Mouse (Mus musculus) Patski (cell line): ENCODE results near the gene Zfp978. TPM values are rescaled to one million over a fixed set of nuclear protein-coding genes. Genes with fewer than 3 reads are reported as not detected.
"Not testable (repeated sequence)": the region's sequence is repeated elsewhere in the genome, so short reads cannot be mapped to it uniquely, and the experiment has no call there.

Experiments used
- ATAC-seq: fragments of 100-300 bp; one replicate; pipeline ENCODE4 v1.8.0; 2021
- CTCF ChIA-PET: fragments of 350-600 bp; sonication (Branson Sonifier 250); formaldehyde crosslinking; loops from one replicate; lab custom pipeline; 2022; ENCODE audit warnings: inconsistent platforms; lab: Charles Lee
- POLR2A ChIA-PET: fragments of 350-600 bp; sonication (Branson Sonifier 250); formaldehyde crosslinking; loops from one replicate; lab custom pipeline; 2022; ENCODE audit warnings: antibody characterized with exemption, inconsistent platforms; lab: Charles Lee
- DNase-seq: peaks from one replicate; pipeline ENCODE4 v3.0.0-alpha.2; 2011; ENCODE audit warnings: low read depth, low spot score
- H3K27me3 ChIP-seq: fragments of 371-371 bp; one replicate; pipeline ENCODE4 v1.5.1; 2021
- in situ Hi-C: fragments of 300-500 bp; cut with MboI; formaldehyde crosslinking; loops from 3 replicates; pipeline ENCODE4 v1.11.1; 2018; ENCODE audit warnings: low pct_unique_long_range_greater_than_20kb, mixed read lengths
- polyA plus RNA-seq: library from polyadenylated mRNA; unstranded; gene quantifications from one replicate; pipeline ENCODE4 v1.2.3, GENCODE M21; 2021

Zfp978 gene
- polyA plus RNA-seq, 1 experiment from 2014 or later = 0.17 TPM

GRCm38 (mm10) chr4:147346361-147347035 is 14.6 kb upstream of the Zfp978 start:
- ATAC-seq, DNase-seq, H3K27me3 ChIP-seq, CTCF ChIA-PET, POLR2A ChIA-PET: not testable (repeated sequence)
- in situ Hi-C loops = loop anchor here (25.0 kb wide), 2 partner anchors 166 to 1809 kb away; no protein-coding TSS in a partner anchor

- DNase-seq, ATAC-seq, CTCF ChIA-PET, POLR2A ChIA-PET, H3K27me3 ChIP-seq: not testable (repeated sequence)
- in situ Hi-C loops = loop anchor here (25.0 kb wide), 2 partner anchors 165 to 1810 kb away; no protein-coding TSS in a partner anchor
Measured at GRCm38 (mm10) chr4:147347300-147347699, 13.8 kb upstream of the Zfp978 start.

- in situ Hi-C loops = loop anchor here (25.0 kb wide), 2 partner anchors 164 to 1811 kb away; no protein-coding TSS in a partner anchor
- DNase-seq, CTCF ChIA-PET, POLR2A ChIA-PET, ATAC-seq, H3K27me3 ChIP-seq: not testable (repeated sequence)
Measured at GRCm38 (mm10) chr4:147347880-147348279, 13.2 kb upstream of the Zfp978 start.

- in situ Hi-C loops = loop anchor here (25.0 kb wide), 2 partner anchors 164 to 1811 kb away; no protein-coding TSS in a partner anchor
- CTCF ChIA-PET, DNase-seq, H3K27me3 ChIP-seq, ATAC-seq, POLR2A ChIA-PET: not testable (repeated sequence)
Measured at GRCm38 (mm10) chr4:147348401-147348800, 12.7 kb upstream of the Zfp978 start.

- CTCF ChIA-PET, DNase-seq, POLR2A ChIA-PET, ATAC-seq, H3K27me3 ChIP-seq: not testable (repeated sequence)
- in situ Hi-C loops = loop anchor here (25.0 kb wide), 2 partner anchors 163 to 1812 kb away; no protein-coding TSS in a partner anchor
Measured at GRCm38 (mm10) chr4:147348906-147349686, 12.0 kb upstream of the Zfp978 start.

GRCm38 (mm10) chr4:147349687-147350415 is 11.3 kb upstream of the Zfp978 start:
- H3K27me3 ChIP-seq, ATAC-seq, POLR2A ChIA-PET, CTCF ChIA-PET, DNase-seq: not testable (repeated sequence)
- in situ Hi-C loops = loop anchor here (25.0 kb wide), 2 partner anchors 162 to 1813 kb away; no protein-coding TSS in a partner anchor

- H3K27me3 ChIP-seq, in situ Hi-C loops, POLR2A ChIA-PET, ATAC-seq, CTCF ChIA-PET, DNase-seq: not testable (repeated sequence)
Measured at GRCm38 (mm10) chr4:147350541-147350940, 10.6 kb upstream of the Zfp978 start.

GRCm38 (mm10) chr4:147351376-147351980 is 9.6 kb upstream of the Zfp978 start:
- H3K27me3 ChIP-seq, ATAC-seq, DNase-seq, CTCF ChIA-PET, POLR2A ChIA-PET, in situ Hi-C loops: not testable (repeated sequence)

GRCm38 (mm10) chr4:147353626-147354025 is 7.5 kb upstream of the Zfp978 start:
- ATAC-seq, CTCF ChIA-PET, in situ Hi-C loops, POLR2A ChIA-PET, DNase-seq, H3K27me3 ChIP-seq: not testable (repeated sequence)

GRCm38 (mm10) chr4:147356042-147356441 is 5.1 kb upstream of the Zfp978 start:
- DNase-seq, in situ Hi-C loops, ATAC-seq, POLR2A ChIA-PET, H3K27me3 ChIP-seq, CTCF ChIA-PET: not testable (repeated sequence)

GRCm38 (mm10) chr4:147357195-147357594 is 3.9 kb upstream of the Zfp978 start:
- in situ Hi-C loops, ATAC-seq, POLR2A ChIA-PET, H3K27me3 ChIP-seq, CTCF ChIA-PET, DNase-seq: not testable (repeated sequence)

GRCm38 (mm10) chr4:147361872-147362271 is 769 bp downstream of the Zfp978 start:
- ATAC-seq, POLR2A ChIA-PET, DNase-seq, in situ Hi-C loops, CTCF ChIA-PET, H3K27me3 ChIP-seq: not testable (repeated sequence)

- POLR2A ChIA-PET, CTCF ChIA-PET, ATAC-seq, DNase-seq, H3K27me3 ChIP-seq, in situ Hi-C loops: not testable (repeated sequence)
Measured at GRCm38 (mm10) chr4:147369564-147369963, 8.5 kb downstream of the Zfp978 start.

- ATAC-seq, in situ Hi-C loops: not testable (repeated sequence)
Measured at GRCm38 (mm10) chr4:147383199-147383598, 22.1 kb downstream of the Zfp978 start.

More at GRCm38 (mm10) chr4:147383199-147383598, 22.1 kb downstream of the Zfp978 start:
- POLR2A ChIA-PET, DNase-seq, CTCF ChIA-PET, H3K27me3 ChIP-seq: not testable (repeated sequence)
